Mouse (Mus musculus) left cerebral cortex, postnatal 10 days (tissue): ENCODE measurements around the gene Gcdh. TPM values are rescaled to one million over a fixed set of nuclear protein-coding genes. Genes with fewer than 3 reads are reported as not detected.

Source experiments
- DNase-seq, 2 experiments: peaks; one replicate each; pipeline ENCODE4 v3.0.0; 2021 to 2022; ENCODE audit warnings: low spot score in 2 of 2, mixed read lengths in 1 of 2; ENCODE audit errors: extremely low spot score in 1 of 2
- intact Hi-C: fragments of 180-260 bp; cut with DNase I; formaldehyde crosslinking; loops from one replicate; pipeline ENCODE4 v1.15.1; 2025
- total RNA-seq, 2 experiments: library from RNA; stranded (reverse); gene quantifications; 2 replicates each; pipeline ENCODE4 v1.2.3; 2021

Gene Gcdh
- total RNA-seq, 2 experiments from 2014 or later = 29.4 to 36.6 TPM

GRCm38 (mm10) chr8:84888280-84888679 lies 5.4 kb downstream of the Gcdh start:
- intact Hi-C loops = no loop called here

GRCm38 (mm10) chr8:84884728-84885127 lies 9.0 kb downstream of the Gcdh start:
- intact Hi-C loops = no loop called here
- no peak for DNase-seq

More at GRCm38 (mm10) chr8:84888280-84888679, 5.4 kb downstream of the Gcdh start:
- no peak for DNase-seq

- DNase-seq = no peak
- intact Hi-C loops = no loop called here
These were observed 14.8 kb downstream of the Gcdh start for GRCm38 (mm10) chr8:84878915-84879314.

GRCm38 (mm10) chr8:84877297-84878035 lies 16.3 kb downstream of the Gcdh start:
- intact Hi-C loops = no loop called here
- peak in 1 of 2 experiments; percentile 35 for DNase-seq

- DNase-seq = no peak
- intact Hi-C loops = no loop called here
These were observed 19.4 kb downstream of the Gcdh start for GRCm38 (mm10) chr8:84874339-84874738.

GRCm38 (mm10) chr8:84873016-84873415 lies 20.7 kb downstream of the Gcdh start:
- intact Hi-C loops = no loop called here
- DNase-seq = no peak

GRCm38 (mm10) chr8:84872309-84872965 lies 21.3 kb downstream of the Gcdh start:
- peak in 1 of 2 experiments; percentile 51 for DNase-seq
- intact Hi-C loops = no loop called here

- intact Hi-C loops = no loop called here
- DNase-seq = peak; percentile 42 to 90
These were observed 22.1 kb downstream of the Gcdh start, which contains the start of gene Syce2 for GRCm38 (mm10) chr8:84871376-84872308. TSS of gene Syce2 (plus strand) at chr8:84872111.

- peak; percentile 93 to 94 for DNase-seq
- intact Hi-C loops = no loop called here
These were observed 36.8 kb downstream of the Gcdh start, which contains the start of gene Farsa for GRCm38 (mm10) chr8:84856864-84857441. TSS of gene Farsa (plus strand) at chr8:84856989.

GRCm38 (mm10) chr8:84856434-84856833 lies 37.3 kb downstream of the Gcdh start:
- intact Hi-C loops = no loop called here

GRCm38 (mm10) chr8:84847684-84848435 lies 45.9 kb downstream of the Gcdh start:
- no peak for DNase-seq
- intact Hi-C loops = loop anchor here (5.0 kb wide), 1 partner anchor 54 kb away; the partner anchor contains the start of gene Klf1

More at GRCm38 (mm10) chr8:84856434-84856833, 37.3 kb downstream of the Gcdh start:
- DNase-seq = no peak

GRCm38 (mm10) chr8:84846722-84847572 lies 46.8 kb downstream of the Gcdh start, which contains the start of gene Calr:
TSS of gene Calr (minus strand) at chr8:84846934.
- DNase-seq = peak; percentile 99 to 100
- intact Hi-C loops = loop anchor here (5.0 kb wide), 1 partner anchor 55 kb away; the partner anchor contains the start of gene Klf1

- intact Hi-C loops = loop anchor here (5.0 kb wide), 1 partner anchor 56 kb away; the partner anchor contains the start of gene Klf1
- DNase-seq = no peak
These were observed 47.5 kb downstream of the Gcdh start for GRCm38 (mm10) chr8:84846094-84846721.

GRCm38 (mm10) chr8:84845355-84846093 lies 48.2 kb downstream of the Gcdh start:
- intact Hi-C loops = loop anchor here (5.0 kb wide), 1 partner anchor 57 kb away; the partner anchor contains the start of gene Klf1
- DNase-seq = peak in 1 of 2 experiments; percentile 70

GRCm38 (mm10) chr8:84844397-84845070 lies 49.2 kb downstream of the Gcdh start:
- DNase-seq = no peak
- intact Hi-C loops = loop anchor here (5.0 kb wide), 1 partner anchor 58 kb away; the partner anchor contains the start of gene Klf1
